Mouse (Mus musculus) thymus, postnatal 0 days (tissue): Measurements from ENCODE around the gene Gsto1. TPM values are rescaled to one million over a fixed set of nuclear protein-coding genes. Genes with fewer than 3 reads are reported as not detected.

Experiments
- DNase-seq: peaks from one replicate; pipeline ENCODE4 v3.0.0-alpha.2; 2015; ENCODE audit warnings: low spot score
- polyA plus RNA-seq: library from polyadenylated mRNA; unstranded; fragments of >200 nt; fragmentation: Nextera tagmentation; extraction: Ambion mirVana; gene quantifications from 2 replicates; pipeline ENCODE4 v1.2.1, GENCODE M21; 2015

The Gsto1 gene
- polyA plus RNA-seq, 1 experiment from 2014 or later = 157 TPM

GRCm38 (mm10) chr19:47857957-47858942 is 3.5 kb downstream of the Gsto1 start:
- DNase-seq = no peak

- DNase-seq = no peak
These were observed 4.4 kb downstream of the Gsto1 start for GRCm38 (mm10) chr19:47859180-47859579.

GRCm38 (mm10) chr19:47862581-47862980 is 7.8 kb downstream of the Gsto1 start:
- DNase-seq = no peak

GRCm38 (mm10) chr19:47864051-47864450 is 9.3 kb downstream of the Gsto1 start:
- no peak for DNase-seq

- no peak for DNase-seq
These were observed 10.0 kb downstream of the Gsto1 start for GRCm38 (mm10) chr19:47864721-47865120.

GRCm38 (mm10) chr19:47865353-47865947 is 10.7 kb downstream of the Gsto1 start, which contains the start of gene Gsto2:
Gsto2 (plus strand) TSS chr19:47865534.
- DNase-seq = peak; percentile 97

GRCm38 (mm10) chr19:47867628-47868175 is 12.9 kb downstream of the Gsto1 start:
- DNase-seq = no peak

GRCm38 (mm10) chr19:47868951-47869350 is 14.2 kb downstream of the Gsto1 start:
- no peak for DNase-seq

- DNase-seq = no peak
These were observed 14.7 kb downstream of the Gsto1 start for GRCm38 (mm10) chr19:47869516-47869915.

- DNase-seq = no peak
These were observed 15.4 kb downstream of the Gsto1 start for GRCm38 (mm10) chr19:47870102-47870666.

GRCm38 (mm10) chr19:47871515-47871914 is 16.7 kb downstream of the Gsto1 start:
- peak; percentile 36 for DNase-seq

GRCm38 (mm10) chr19:47876252-47876651 is 21.5 kb downstream of the Gsto1 start:
- DNase-seq = no peak

- DNase-seq = no peak
These were observed 26.8 kb downstream of the Gsto1 start for GRCm38 (mm10) chr19:47881538-47881937.

GRCm38 (mm10) chr19:47882151-47882881 is 27.5 kb downstream of the Gsto1 start:
- DNase-seq = peak; percentile 91

- DNase-seq = no peak
These were observed 28.1 kb downstream of the Gsto1 start for GRCm38 (mm10) chr19:47882882-47883254.

- no peak for DNase-seq
These were observed 29.7 kb downstream of the Gsto1 start for GRCm38 (mm10) chr19:47884296-47885085.

- no peak for DNase-seq
These were observed 30.5 kb downstream of the Gsto1 start for GRCm38 (mm10) chr19:47885191-47885743.

- DNase-seq = no peak
These were observed 31.1 kb downstream of the Gsto1 start for GRCm38 (mm10) chr19:47885886-47886285.

- DNase-seq = no peak
These were observed 31.8 kb downstream of the Gsto1 start for GRCm38 (mm10) chr19:47886617-47887016.

GRCm38 (mm10) chr19:47887417-47887816 is 32.6 kb downstream of the Gsto1 start:
- DNase-seq = peak; percentile 40
